Mouse (Mus musculus): Measurements from ENCODE around the gene Rars2.

DNA sequence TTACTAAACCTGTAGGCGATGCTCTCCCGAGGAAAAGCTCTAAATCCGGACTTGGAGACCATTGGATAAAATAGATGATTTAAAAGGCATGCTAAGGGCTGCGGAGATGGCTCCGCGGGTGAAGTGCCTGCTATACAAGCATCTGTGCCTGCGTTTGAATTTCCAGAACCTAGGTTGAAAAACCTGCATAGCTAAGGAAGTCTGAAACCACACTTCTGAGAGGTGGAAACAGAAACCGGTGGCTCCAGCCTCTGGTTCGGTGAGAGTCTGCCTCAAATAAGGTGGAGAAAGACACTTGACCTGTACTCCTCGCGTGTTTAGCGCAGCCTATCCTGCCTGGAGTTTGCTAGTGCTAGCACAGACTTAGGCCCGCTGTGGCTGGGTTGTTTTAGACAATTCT, 546 bp downstream of the Rars2 start:
- no peak for TF ChIP-seq POLR2A (IDR thresholded peaks at IDR 0.05; ENCODE audit: insufficient read depth, low read depth, low read length)
- TF ChIP-seq CTCF (IDR thresholded peaks at IDR 0.05; ENCODE audit: insufficient read depth, low read depth, low read length) = no peak

Data from olfactory bulb, adult 2 months (tissue).